Mouse (Mus musculus) MEL (cell line): ENCODE data around the gene Xpo6. TPM values are rescaled to one million over a fixed set of nuclear protein-coding genes. Genes with fewer than 3 reads are reported as not detected.

ENCODE experiments used
- DNase-seq: peaks from one replicate; pipeline ENCODE4 v3.0.0; 2011; ENCODE audit warnings: low read depth, low spot score
- H3K27ac ChIP-seq: 2 replicates; pipeline ENCODE4 v1.5.1; 2012; ENCODE audit warnings: low read depth, mild to moderate bottlenecking, control low read depth, low read length, moderate library complexity; ENCODE audit not compliant: control insufficient read depth
- H3K27me3 ChIP-seq, 2 experiments: fragments of 150-350 bp in 1 of 2; sonication (generic) in 1 of 2; 2 replicates each; pipeline ENCODE4 v1.6.1; 2012; ENCODE audit warnings: low read length in 2 of 2, mild to moderate bottlenecking in 2 of 2, improper control_type of control experiment in 1 of 2, moderate library complexity in 1 of 2; ENCODE audit not compliant: insufficient read depth in 2 of 2, control insufficient read depth in 1 of 2
- H3K36me3 ChIP-seq, 2 experiments: 2 replicates each; pipeline ENCODE4 v1.6.1; 2012 to 2014; ENCODE audit warnings: low read length in 2 of 2, improper control_type of control experiment in 1 of 2, inconsistent platforms in 1 of 2, mild to moderate bottlenecking in 1 of 2; ENCODE audit not compliant: insufficient read depth in 2 of 2, control insufficient read depth in 1 of 2
- H3K4me1 ChIP-seq, 2 experiments: fragments of 150-350 bp in 1 of 2; sonication (generic) in 1 of 2; 2 replicates each; pipeline ENCODE4 v1.6.1; 2012; ENCODE audit warnings: low read length in 2 of 2, improper control_type of control experiment in 1 of 2, mild to moderate bottlenecking in 1 of 2; ENCODE audit not compliant: insufficient read depth in 2 of 2, control insufficient read depth in 1 of 2
- H3K4me3 ChIP-seq, 2 experiments: fragments of 150-350 bp in 1 of 2; sonication (generic) in 1 of 2; 2 replicates each; pipeline ENCODE4 v1.5.1; 2012; ENCODE audit warnings: low read depth in 2 of 2, low read length in 2 of 2, mild to moderate bottlenecking in 2 of 2, moderate library complexity in 2 of 2, control low read depth in 1 of 2, improper control_type of control experiment in 1 of 2; ENCODE audit not compliant: control insufficient read depth in 1 of 2, insufficient read depth in 1 of 2
- H3K79me2 ChIP-seq: 2 replicates; pipeline ENCODE4 v1.6.1; 2012; ENCODE audit warnings: mild to moderate bottlenecking, low read length, moderate library complexity; ENCODE audit not compliant: control insufficient read depth, poor library complexity, insufficient read depth
- H3K9ac ChIP-seq: 2 replicates; pipeline ENCODE4 v1.6.1; 2012; ENCODE audit warnings: low read depth, mild to moderate bottlenecking, control low read depth, low read length, moderate library complexity; ENCODE audit not compliant: control insufficient read depth, poor library complexity, severe bottlenecking
- H3K9me3 ChIP-seq: fragments of 150-350 bp; sonication (generic); replicated peaks from 2 replicates; pipeline ENCODE4 v1.6.1; 2012; ENCODE audit warnings: mild to moderate bottlenecking, low read length, improper control_type of control experiment, moderate library complexity; ENCODE audit not compliant: insufficient read depth
- BHLHE40 ChIP-seq: IDR thresholded peaks from 2 replicates; pipeline ENCODE4 v1.6.1; 2012; ENCODE audit warnings: low read depth, mild to moderate bottlenecking, inconsistent platforms, low read length, improper control_type of control experiment, borderline replicate concordance
- CHD2 ChIP-seq: IDR thresholded peaks from 2 replicates; pipeline ENCODE4 v1.6.1; 2011; ENCODE audit warnings: low read length, improper control_type of control experiment
- CTCF ChIP-seq, 3 experiments: IDR thresholded peaks in 2 of 3; conservative IDR thresholded peaks in 1 of 3; 2 replicates each; pipeline ENCODE4 v1.5.1; 2011 to 2012; ENCODE audit warnings: low read length in 3 of 3, low read depth in 2 of 3, mild to moderate bottlenecking in 2 of 3, improper control_type of control experiment in 1 of 3, inconsistent platforms in 1 of 3, mixed read lengths in 1 of 3, moderate library complexity in 1 of 3; ENCODE audit not compliant: control insufficient read depth in 1 of 3, insufficient read depth in 1 of 3, poor library complexity in 1 of 3, severe bottlenecking in 1 of 3
- ELF1 ChIP-seq: IDR thresholded peaks from 2 replicates; pipeline ENCODE4 v1.6.1; 2014; ENCODE audit warnings: low read depth, mild to moderate bottlenecking, inconsistent platforms, low read length, improper control_type of control experiment, moderate library complexity
- EP300 ChIP-seq, 2 experiments: IDR thresholded peaks; 2 replicates each; pipeline ENCODE4 v1.6.1; 2011; ENCODE audit warnings: improper control_type of control experiment in 2 of 2, low read length in 2 of 2, low read depth in 1 of 2, mild to moderate bottlenecking in 1 of 2
- ETS1 ChIP-seq: IDR thresholded peaks from 2 replicates; pipeline ENCODE4 v1.6.1; 2012; ENCODE audit warnings: low read depth, mild to moderate bottlenecking, inconsistent platforms, low read length, improper control_type of control experiment, moderate library complexity
- GATA1 ChIP-seq: IDR thresholded peaks from 2 replicates; pipeline ENCODE4 v1.6.1; 2011; ENCODE audit warnings: low read depth, low read length, improper control_type of control experiment
- JUND ChIP-seq: IDR thresholded peaks from 2 replicates; pipeline ENCODE4 v1.6.1; 2011; ENCODE audit warnings: low read depth, mild to moderate bottlenecking, improper control_type of control experiment, low read length
- MAX ChIP-seq: IDR thresholded peaks from 2 replicates; pipeline ENCODE4 v1.6.1; 2011; ENCODE audit warnings: low read length, improper control_type of control experiment
- MAZ ChIP-seq: IDR thresholded peaks from 2 replicates; pipeline ENCODE4 v1.6.1; 2012; ENCODE audit warnings: low read depth, mild to moderate bottlenecking, inconsistent platforms, low read length, improper control_type of control experiment
- MXI1 ChIP-seq: IDR thresholded peaks from 2 replicates; pipeline ENCODE4 v1.6.1; 2011; ENCODE audit warnings: mild to moderate bottlenecking, low read depth, low read length, improper control_type of control experiment
- MYB ChIP-seq: IDR thresholded peaks from 2 replicates; pipeline ENCODE4 v1.6.1; 2011; ENCODE audit warnings: mild to moderate bottlenecking, low read depth, low read length, improper control_type of control experiment
- MYC ChIP-seq: IDR thresholded peaks from 2 replicates; pipeline ENCODE4 v1.6.1; 2011; ENCODE audit warnings: low read depth, mild to moderate bottlenecking, low read length, improper control_type of control experiment, moderate library complexity
- NELFE ChIP-seq: IDR thresholded peaks from 2 replicates; pipeline ENCODE4 v1.6.1; 2011; ENCODE audit warnings: low read depth, low read length, improper control_type of control experiment
- NRF1 ChIP-seq: IDR thresholded peaks from 2 replicates; pipeline ENCODE4 v1.6.1; 2014; ENCODE audit warnings: low read depth, mild to moderate bottlenecking, inconsistent platforms, low read length, improper control_type of control experiment, moderate library complexity; ENCODE audit not compliant: poor library complexity, insufficient read depth, severe bottlenecking
- POLR2AphosphoS2 ChIP-seq: IDR thresholded peaks from 2 replicates; pipeline ENCODE4 v1.6.1; 2011; ENCODE audit warnings: low read length, improper control_type of control experiment
- RCOR1 ChIP-seq: IDR thresholded peaks from 2 replicates; pipeline ENCODE4 v1.6.1; 2012; ENCODE audit warnings: low read depth, mild to moderate bottlenecking, inconsistent platforms, low read length, improper control_type of control experiment
- SIN3A ChIP-seq: IDR thresholded peaks from 2 replicates; pipeline ENCODE4 v1.6.1; 2012; ENCODE audit warnings: low read length, improper control_type of control experiment, inconsistent platforms
- SMC3 ChIP-seq: IDR thresholded peaks from 2 replicates; pipeline ENCODE4 v1.6.1; 2011; ENCODE audit warnings: low read depth, low read length, improper control_type of control experiment
- TAL1 ChIP-seq: IDR thresholded peaks from 2 replicates; pipeline ENCODE4 v1.6.1; 2012; ENCODE audit warnings: mild to moderate bottlenecking, inconsistent platforms, low read length, moderate library complexity, mixed read lengths
- TBP ChIP-seq: IDR thresholded peaks from 2 replicates; pipeline ENCODE4 v1.8.0; 2011; ENCODE audit warnings: low read depth, low read length, improper control_type of control experiment
- TCF12 ChIP-seq: IDR thresholded peaks from 2 replicates; pipeline ENCODE4 v1.6.1; 2014; ENCODE audit warnings: low read depth, mild to moderate bottlenecking, inconsistent platforms, low read length, improper control_type of control experiment, moderate library complexity
- USF1 ChIP-seq: IDR thresholded peaks from 2 replicates; pipeline ENCODE4 v1.6.1; 2014; ENCODE audit warnings: low read depth, mild to moderate bottlenecking, inconsistent platforms, low read length, improper control_type of control experiment, moderate library complexity
- USF2 ChIP-seq, 2 experiments: IDR thresholded peaks; 2 replicates each; pipeline ENCODE4 v1.6.1; 2011 to 2012; ENCODE audit warnings: improper control_type of control experiment in 2 of 2, low read length in 2 of 2, borderline replicate concordance in 1 of 2, inconsistent platforms in 1 of 2, low read depth in 1 of 2, mild to moderate bottlenecking in 1 of 2; ENCODE audit not compliant: insufficient read depth in 1 of 2
- ZC3H11A ChIP-seq: IDR thresholded peaks from 2 replicates; pipeline ENCODE4 v1.6.1; 2012; ENCODE audit warnings: low read depth, mild to moderate bottlenecking, inconsistent platforms, low read length, improper control_type of control experiment
- ZKSCAN1 ChIP-seq: IDR thresholded peaks from 2 replicates; pipeline ENCODE4 v1.6.1; 2012; ENCODE audit warnings: low read depth, mild to moderate bottlenecking, inconsistent platforms, low read length, improper control_type of control experiment, moderate library complexity
- polyA plus RNA-seq, 2 experiments: library from polyadenylated mRNA; stranded (reverse) in 1 of 2; unstranded in 1 of 2; fragments of >175 nt in 1 of 2; fragments of >200 nt in 1 of 2; gene quantifications; 2 replicates each; pipeline versions ENCODE4 v1.2.1 to v1.2.4; 2012; ENCODE audit warnings: low replicate concordance in 2 of 2, low read depth in 1 of 2; ENCODE audit not compliant: insufficient read length in 2 of 2, insufficient read depth in 1 of 2, missing spikeins in 1 of 2
- total RNA-seq: library from RNA; depleted of rRNA; stranded (reverse); fragments of 300-350 nt; gene quantifications from 2 replicates; pipeline ENCODE4 v1.2.3, GENCODE M21; 2012

The Xpo6 gene
- total and polyA plus RNA-seq, 3 experiments = 89.3 to 365 (median 197) TPM

DNA sequence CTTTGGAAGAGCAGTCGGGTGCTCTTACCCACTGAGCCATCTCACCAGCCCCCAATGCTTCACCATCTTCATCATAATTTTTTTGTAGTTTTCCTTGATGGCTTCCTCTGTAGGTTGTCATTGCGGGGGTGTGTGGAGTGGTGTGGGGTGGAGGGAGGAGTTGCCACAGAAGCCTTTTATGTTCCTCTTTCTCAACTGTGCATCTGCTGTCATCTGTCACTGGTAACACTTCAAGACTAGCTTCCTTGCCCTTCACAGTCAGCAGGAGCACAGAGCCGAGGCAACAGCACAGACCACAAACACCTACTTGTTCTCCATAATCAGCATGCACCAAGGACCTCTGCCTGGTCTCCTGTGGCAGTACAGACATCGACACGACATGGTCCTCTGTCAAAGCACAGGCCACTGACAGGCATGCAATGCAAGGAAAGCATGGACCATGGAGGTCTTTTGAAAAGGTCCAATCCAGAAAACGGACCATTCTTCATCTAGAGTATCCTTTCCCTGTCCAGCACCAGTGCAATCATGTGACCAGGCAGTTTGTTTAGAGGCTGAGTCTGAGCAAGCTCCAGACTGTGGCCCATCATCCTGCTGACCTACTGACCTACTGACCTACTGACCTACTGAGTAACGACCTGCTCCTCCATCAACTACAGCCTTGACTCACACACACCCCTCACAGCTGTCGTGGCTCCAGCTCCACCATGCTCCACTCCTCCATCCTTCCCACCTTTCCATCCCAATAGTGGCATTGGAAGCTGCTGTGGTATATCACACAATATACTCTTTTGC, 30.3 kb upstream of the Xpo6 start:
- DNase-seq = peak; percentile 91
- peak overlapping the region; percentile 10; the same call in 1 of the 2 replicates for H3K27ac ChIP-seq

DNA sequence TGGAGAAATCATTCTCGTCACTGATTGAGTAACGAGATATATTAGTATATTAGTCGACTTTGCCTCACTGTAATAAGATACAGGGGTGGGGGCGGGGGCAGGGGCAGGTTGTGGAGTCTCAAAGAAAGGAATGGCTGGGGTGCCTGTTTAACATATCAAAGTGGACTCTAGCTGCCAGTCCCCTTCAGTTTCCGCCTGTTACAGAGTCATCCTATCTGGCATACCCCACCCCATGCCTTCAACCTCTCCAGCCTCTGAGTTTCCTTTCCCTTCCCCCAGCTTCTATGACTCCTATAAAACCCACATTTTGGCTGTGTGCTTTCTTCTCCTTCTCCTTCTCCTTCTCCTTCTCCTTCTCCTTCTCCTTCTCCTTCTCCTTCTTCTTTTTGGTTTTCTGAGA, 25.8 kb upstream of the Xpo6 start:
- no peak for DNase-seq
- peaks cover 0 to 7% of the 10 kb centered on the region in 2 experiments; a peak in 1 of 4 replicates for H3K36me3 ChIP-seq
- no peaks in the 10 kb centered on the region for H3K79me2 ChIP-seq
- no peak overlapping the region for H3K9ac ChIP-seq
- TF ChIP-seq NELFE (no peak), CTCF (IDR thresholded peaks at IDR 0.05 in 2 of 3, conservative IDR thresholded peaks at IDR 0.05 in 1 of 3; ENCODE audit: control insufficient read depth in 1 of 3, insufficient read depth in 1 of 3, low read depth in 2 of 3, low read length in 3 of 3, poor library complexity in 1 of 3, severe bottlenecking in 1 of 3) (no peak), GATA1 (no peak), TAL1 (no peak), ZKSCAN1 (no peak), NRF1 (no peak), TBP (no peak), BHLHE40 (no peak), RCOR1 (no peak), MAZ (no peak), ELF1 (no peak), JUND (no peak), POLR2AphosphoS2 (no peak), TCF12 (no peak), USF1 (no peak), SMC3 (no peak), CHD2 (no peak), MXI1 (no peak), MYB (no peak), ETS1 (no peak)
- H3K27ac ChIP-seq = no peak overlapping the region
- H3K4me3 ChIP-seq = no peak overlapping the region
- H3K4me1 ChIP-seq = peaks cover 2 to 10% of the 10 kb centered on the region in 2 experiments; a peak in 3 of 4 replicates
- peaks cover 12 to 21% of the 10 kb centered on the region in 2 experiments for H3K27me3 ChIP-seq
- H3K9me3 ChIP-seq = no peaks in the 10 kb centered on the region

More for the DNA sequence above, 30.3 kb upstream of the Xpo6 start:
- no peaks in the 10 kb centered on the region for H3K79me2 ChIP-seq
- peaks cover 8 to 19% of the 10 kb centered on the region in 2 experiments for H3K4me1 ChIP-seq
- H3K36me3 ChIP-seq = peaks cover 0 to 17% of the 10 kb centered on the region in 2 experiments; a peak in 2 of 4 replicates
- H3K9me3 ChIP-seq = no peaks in the 10 kb centered on the region
- H3K27me3 ChIP-seq = peaks cover 0 to 4% of the 10 kb centered on the region in 2 experiments; a peak in 2 of 4 replicates
- H3K9ac ChIP-seq = no peak overlapping the region
- no peak overlapping the region for H3K4me3 ChIP-seq
- TF ChIP-seq SIN3A = peak; percentile 76
- TF ChIP-seq EP300 (IDR thresholded peaks at IDR 0.05; ENCODE audit: low read depth in 1 of 2, low read length in 2 of 2) = peak; percentile 47 to 55; a peak in 2 of 4 replicates
- TF ChIP-seq MAZ = 0 out of 2 replicates have a peak, but pooled peaks have one; percentile 62
- peak; percentile 34; the same call in 1 of the 2 replicates for TF ChIP-seq ETS1
- no peak for TF ChIP-seq USF2 (IDR thresholded peaks at IDR 0.05; ENCODE audit: borderline replicate concordance in 1 of 2, insufficient read depth in 1 of 2, low read depth in 1 of 2, low read length in 2 of 2)
- TF ChIP-seq ZC3H11A = no peak
- TF ChIP-seq TBP = peak; percentile 54; the same call in 1 of the 2 replicates
- peak; percentile 51 for TF ChIP-seq MAX
- TF ChIP-seq ELF1 = no peak
- peak; percentile 39; the same call in 1 of the 2 replicates for TF ChIP-seq USF1
- no peak for TF ChIP-seq MYC
- 0 out of 2 replicates have a peak, but pooled peaks have one; percentile 5 for TF ChIP-seq TCF12
